Mouse (Mus musculus) cerebellum, adult 9-10 months (tissue): ENCODE data around the gene Smyd3.

Experiments
- DNase-seq: peaks from one replicate; pipeline ENCODE4 v3.0.0; 2022

Gene Smyd3

DNA sequence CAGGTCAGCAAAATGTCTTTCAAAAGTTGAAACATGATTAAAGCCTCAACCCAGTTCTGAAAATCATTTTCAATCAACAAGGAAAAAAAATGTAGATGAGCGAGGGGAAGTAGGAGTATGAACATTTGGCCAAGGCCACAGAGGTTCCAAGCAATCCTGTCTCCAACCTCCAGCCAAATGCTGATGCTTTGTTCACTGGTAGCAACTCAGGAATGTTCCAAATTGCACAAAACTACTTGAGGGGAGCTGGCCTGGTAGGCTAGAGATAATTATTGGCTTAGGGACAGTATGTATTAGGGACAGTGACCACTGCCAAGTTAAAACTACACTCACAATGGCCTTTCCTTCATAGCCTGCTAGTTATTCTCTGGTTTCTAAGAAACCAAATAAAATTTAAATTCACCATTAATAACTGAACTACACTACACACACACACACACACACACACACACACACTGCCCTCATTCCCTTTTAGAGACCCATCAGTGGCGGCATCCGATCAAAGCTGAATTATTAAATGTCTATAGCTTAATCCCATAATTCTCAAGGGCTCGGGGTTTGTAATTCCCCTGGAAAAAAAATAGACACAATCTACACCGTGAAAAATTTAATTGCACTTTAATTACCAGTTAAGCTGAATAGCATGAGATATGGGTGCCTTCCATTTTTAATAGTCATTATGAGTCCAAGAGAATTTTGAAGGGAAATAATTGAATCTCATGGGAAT, 514.3 kb downstream of the Smyd3 start:
- DNase-seq, result no peak

GRCm38 (mm10) chr1:178999876-179000528, 517.8 kb downstream of the Smyd3 start:
- peak; percentile 60 for DNase-seq

- DNase-seq, result no peak
Measured at GRCm38 (mm10) chr1:178997870-178998269, 520.0 kb downstream of the Smyd3 start.

DNA sequence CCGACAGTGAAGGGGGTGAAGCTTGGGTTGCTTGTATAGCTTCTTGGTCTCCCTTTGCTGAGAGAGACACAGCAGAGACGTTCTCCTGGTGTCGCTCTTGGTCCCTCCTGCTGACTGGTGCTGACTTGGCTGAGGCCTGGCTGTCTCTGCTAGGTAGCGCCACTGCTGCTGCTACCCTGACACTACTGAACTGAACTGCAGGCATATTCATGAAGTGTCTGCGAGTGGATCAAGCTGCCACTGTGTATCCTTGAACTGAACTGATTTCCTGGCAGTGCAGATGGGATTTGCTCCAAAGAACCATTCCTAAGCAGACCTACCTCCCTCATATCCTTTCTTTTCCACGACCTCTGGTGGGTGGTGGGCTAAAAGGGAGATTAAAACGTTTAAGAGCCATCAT, 523.6 kb downstream of the Smyd3 start:
- DNase-seq, result peak; percentile 33

- DNase-seq, result peak; percentile 92
Measured at GRCm38 (mm10) chr1:178992503-178992902, 525.3 kb downstream of the Smyd3 start.

DNA sequence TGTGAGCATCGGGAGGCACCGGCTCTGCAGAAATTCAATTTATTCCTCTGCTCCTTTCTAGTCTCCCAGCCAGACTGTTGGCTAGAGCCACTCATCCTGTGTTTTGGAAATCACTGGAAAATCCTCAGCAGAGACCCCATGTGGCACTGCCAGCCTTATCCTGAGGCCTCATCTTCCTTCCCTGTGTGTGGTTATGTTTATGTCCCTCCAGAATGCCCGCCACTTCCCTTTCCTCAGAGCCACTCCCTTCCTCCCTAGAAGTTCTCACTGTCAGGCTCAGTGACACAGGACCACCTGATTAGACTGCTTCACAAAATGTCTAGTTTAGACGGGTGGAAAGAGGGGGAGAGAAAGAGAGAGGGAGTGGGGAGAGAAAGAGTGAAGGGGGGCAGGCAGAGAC, 526.4 kb downstream of the Smyd3 start:
- no peak for DNase-seq

DNA sequence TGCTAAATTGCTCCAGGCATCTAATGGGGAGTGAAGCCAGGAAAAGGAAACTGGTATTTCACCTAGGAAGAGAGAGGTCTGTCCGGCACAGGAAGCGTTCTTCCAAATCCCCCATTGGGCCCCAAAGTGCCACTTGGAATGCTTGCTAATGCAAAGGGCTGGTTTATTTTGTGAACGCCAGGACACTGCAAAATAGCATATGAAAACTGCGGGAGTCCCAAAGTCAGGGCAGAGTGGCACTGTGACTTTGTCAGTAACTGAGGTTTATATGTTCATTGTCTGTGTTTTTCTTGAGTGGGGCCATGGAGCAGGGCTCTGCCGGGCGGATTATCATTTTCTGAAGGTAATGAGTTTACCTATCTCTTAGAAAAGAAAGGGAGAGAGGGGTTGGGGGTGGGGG, 526.8 kb downstream of the Smyd3 start:
- DNase-seq, result peak; percentile 67

GRCm38 (mm10) chr1:178989485-178989884, 528.4 kb downstream of the Smyd3 start:
- no peak for DNase-seq

GRCm38 (mm10) chr1:178988176-178988575, 529.7 kb downstream of the Smyd3 start:
- DNase-seq, result no peak

DNA sequence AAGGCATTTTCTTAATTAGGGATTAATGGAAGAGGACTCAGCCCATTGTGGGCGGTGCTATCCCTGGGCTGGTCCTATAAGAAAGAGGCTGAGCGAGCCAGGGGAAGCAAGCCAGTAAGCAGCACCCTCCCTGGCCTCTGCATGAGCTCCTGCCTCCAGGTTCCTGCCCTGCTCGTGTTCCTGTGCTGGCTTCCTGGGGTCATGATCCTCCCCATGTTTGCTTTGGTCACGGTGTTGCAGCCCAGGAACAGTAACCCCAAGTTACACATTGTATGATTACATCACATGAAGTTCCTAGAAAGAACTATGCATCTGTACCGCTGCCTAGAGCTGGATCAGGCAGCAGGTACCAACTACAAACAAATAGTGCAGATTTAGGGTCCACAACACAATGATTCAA, 536.2 kb downstream of the Smyd3 start:
- no peak for DNase-seq

DNA sequence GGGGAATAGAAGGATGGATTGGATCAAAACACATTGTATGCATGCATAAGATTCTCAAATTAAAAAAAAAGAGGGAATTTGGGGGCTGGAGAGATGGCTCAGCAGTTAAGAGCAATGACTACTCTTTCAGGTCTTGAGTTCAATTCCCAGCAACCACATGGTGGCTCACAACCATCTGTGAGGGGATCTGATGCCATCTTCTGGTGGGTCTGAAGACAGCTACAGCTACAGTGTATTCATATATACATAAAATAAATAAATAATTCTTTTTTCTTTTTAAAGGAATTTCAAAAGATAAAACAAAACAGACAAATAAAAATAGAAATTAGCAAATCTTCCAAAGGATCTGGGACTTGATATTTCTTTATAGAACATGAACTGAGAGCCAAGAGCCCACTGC, 537.7 kb downstream of the Smyd3 start:
- no peak for DNase-seq

GRCm38 (mm10) chr1:178978617-178979245, 539.1 kb downstream of the Smyd3 start:
- no peak for DNase-seq

DNA sequence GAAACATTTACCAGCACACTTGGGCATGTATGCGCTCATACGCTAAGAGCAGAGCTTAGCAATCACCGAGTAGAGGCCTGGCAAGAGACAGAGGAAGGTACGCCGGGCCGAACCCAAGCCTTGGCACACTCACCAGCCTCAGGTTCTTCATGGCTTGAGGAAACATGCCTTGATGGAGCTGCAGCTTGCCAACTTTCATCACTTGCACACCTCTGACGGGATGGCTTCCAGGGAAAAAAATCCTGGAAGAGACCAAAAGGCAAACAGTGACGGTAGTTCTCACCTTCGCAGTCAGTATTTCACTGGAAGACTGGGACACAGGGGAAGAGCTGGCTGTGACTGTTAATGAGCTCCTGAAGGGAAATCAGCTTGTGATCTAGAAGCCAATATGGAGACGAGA, 545.8 kb downstream of the Smyd3 start:
- DNase-seq, result peak; percentile 59

GRCm38 (mm10) chr1:178961661-178962060, 556.2 kb downstream of the Smyd3 start:
- no peak for DNase-seq

- peak; percentile 86 for DNase-seq
Measured at GRCm38 (mm10) chr1:178960015-178960559, 557.8 kb downstream of the Smyd3 start.

- DNase-seq, result no peak
Measured at GRCm38 (mm10) chr1:178958641-178959040, 559.2 kb downstream of the Smyd3 start.

DNA sequence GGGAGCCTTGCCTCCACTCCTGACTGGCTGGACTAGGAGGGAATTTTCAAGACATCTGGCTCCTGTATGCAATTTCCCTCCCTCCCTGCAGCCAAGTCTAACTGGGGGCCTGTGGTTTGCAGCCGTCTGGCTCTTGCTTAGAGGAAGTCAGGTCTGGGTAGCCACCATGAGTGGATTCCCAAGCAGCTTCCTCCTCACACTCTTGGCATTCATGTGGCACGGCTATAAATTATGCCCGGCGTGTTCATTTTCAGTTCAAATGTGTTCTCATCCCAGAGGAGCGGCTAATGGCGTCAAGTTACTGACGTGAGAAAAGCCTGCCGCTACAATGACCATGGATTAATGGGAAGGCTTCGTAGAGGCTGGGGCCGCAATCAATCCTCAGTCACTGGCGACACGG, 564.9 kb downstream of the Smyd3 start:
- no peak for DNase-seq

DNA sequence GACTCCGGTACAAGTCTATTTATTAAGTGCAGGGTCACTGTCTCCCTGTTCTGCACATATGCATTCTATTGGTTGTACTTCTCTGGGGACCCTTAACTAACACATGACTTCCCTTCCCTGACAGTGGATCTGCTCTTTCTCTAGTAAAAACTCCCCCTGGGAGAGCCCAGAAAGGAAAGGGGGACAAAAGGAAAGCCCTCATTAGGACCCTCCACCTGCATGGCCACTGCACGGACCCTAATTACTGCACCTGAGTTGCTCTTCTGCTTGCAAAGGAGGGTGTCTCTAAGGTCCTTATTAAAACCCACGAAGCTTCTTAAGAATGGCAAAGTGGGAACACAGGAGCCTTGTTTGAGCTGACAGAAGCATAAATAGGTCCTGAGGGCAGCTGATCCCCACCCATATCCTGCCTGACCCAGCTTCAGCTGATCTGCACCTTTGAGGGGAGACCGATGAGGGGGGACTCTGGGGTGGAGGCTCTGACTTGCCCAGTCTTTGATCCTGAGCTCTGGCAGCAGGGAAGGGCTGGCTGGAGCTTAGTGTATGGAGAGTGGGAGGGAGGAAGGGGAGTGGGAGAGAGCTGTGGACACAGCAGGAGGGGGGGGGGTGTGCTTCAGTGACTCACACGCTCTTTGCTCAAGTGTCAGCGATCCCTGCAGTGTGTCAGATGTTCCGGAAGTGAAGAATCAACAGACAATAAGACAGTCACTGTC, 575.4 kb downstream of the Smyd3 start:
- no peak for DNase-seq

- DNase-seq, result no peak
Measured at GRCm38 (mm10) chr1:178940353-178940752, 577.5 kb downstream of the Smyd3 start.

GRCm38 (mm10) chr1:178936976-178937375, 580.9 kb downstream of the Smyd3 start:
- DNase-seq, result no peak

DNA sequence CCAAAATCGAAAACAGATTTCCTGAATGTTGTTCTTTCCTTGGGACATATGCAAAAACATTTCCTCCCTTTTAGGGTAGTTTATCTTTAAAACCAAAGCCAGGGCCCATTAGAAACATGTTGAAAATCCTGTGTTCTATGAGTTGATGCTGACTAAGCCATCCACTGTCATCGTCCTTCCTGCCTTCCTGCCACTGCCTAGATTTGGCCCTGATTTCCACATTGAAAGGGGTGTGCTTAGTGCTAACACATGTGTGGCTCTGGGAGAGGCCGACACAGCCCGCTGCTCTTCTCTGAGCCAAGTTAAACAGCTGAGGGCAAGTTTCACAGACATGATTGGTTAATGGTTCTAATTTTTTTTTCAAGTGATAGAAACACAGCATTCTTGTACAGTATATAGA, 581.4 kb downstream of the Smyd3 start:
- no peak for DNase-seq

DNA sequence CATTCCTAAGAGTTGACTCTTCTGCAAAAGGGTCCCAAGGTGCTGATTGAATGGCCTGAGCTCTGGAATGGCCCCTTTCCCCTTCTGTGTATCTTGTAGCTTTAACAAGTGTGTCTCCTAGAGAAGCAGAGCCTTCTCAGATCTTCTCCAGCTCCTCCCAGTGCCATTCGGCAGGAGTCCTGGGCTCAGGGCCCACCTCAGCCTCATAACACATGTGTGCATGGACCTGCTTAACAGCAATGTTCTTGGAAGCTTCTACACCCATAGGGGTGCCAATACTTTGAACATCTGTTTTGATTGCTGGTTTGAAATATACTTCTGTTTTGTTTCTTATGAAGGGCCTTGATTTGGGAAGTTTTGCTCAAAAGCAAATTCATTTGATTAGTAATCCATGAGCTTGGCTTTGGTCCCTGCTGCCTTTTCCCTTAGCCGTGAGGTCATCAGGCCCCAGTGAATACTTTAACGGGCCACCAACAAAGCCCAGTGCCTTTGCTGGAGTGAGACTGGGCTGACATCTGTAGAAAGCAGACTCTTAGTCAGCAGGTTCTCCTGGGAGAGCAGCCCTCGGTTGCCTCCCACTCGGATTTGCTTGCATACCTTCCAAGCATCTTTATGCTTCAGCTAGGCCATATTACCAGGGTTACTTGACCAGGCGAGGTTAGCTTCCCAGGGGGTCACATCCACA, 583.7 kb downstream of the Smyd3 start:
- DNase-seq, result no peak

DNA sequence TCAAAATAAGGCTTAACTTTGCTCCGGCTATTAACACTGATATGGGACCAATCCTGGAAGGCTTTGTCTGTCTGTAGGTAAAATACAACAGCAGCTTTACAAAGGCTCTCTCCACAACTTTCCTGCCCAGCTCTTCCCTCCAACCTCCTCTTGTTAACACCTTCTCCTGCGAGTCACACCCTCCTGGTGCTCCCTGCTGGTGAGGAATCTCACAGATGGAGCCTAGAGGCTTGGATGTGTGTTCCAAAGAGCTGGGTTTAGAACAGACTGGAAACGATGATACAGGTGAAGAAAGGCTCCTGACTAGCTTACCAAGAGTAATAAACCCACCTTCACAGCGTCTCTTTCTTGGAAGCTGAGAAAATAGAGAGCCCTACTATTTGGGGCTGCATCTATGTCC, 588.3 kb downstream of the Smyd3 start:
- no peak for DNase-seq
